Mouse (Mus musculus) MEL (cell line): Measurements from ENCODE around the gene Ccdc155. TPM values are rescaled to one million over a fixed set of nuclear protein-coding genes. Genes with fewer than 3 reads are reported as not detected.

Experiments
- DNase-seq: peaks from one replicate; pipeline ENCODE4 v3.0.0; 2011; ENCODE audit warnings: low read depth, low spot score
- H3K27ac ChIP-seq: 2 replicates; pipeline ENCODE4 v1.5.1; 2012; ENCODE audit warnings: low read depth, mild to moderate bottlenecking, control low read depth, low read length, moderate library complexity; ENCODE audit not compliant: control insufficient read depth
- H3K27me3 ChIP-seq, 2 experiments: fragments of 150-350 bp in 1 of 2; sonication (generic) in 1 of 2; 2 replicates each; pipeline ENCODE4 v1.6.1; 2012; ENCODE audit warnings: low read length in 2 of 2, mild to moderate bottlenecking in 2 of 2, improper control_type of control experiment in 1 of 2, moderate library complexity in 1 of 2; ENCODE audit not compliant: insufficient read depth in 2 of 2, control insufficient read depth in 1 of 2
- H3K36me3 ChIP-seq, 2 experiments: 2 replicates each; pipeline ENCODE4 v1.6.1; 2012 to 2014; ENCODE audit warnings: low read length in 2 of 2, improper control_type of control experiment in 1 of 2, inconsistent platforms in 1 of 2, mild to moderate bottlenecking in 1 of 2; ENCODE audit not compliant: insufficient read depth in 2 of 2, control insufficient read depth in 1 of 2
- H3K4me1 ChIP-seq, 2 experiments: fragments of 150-350 bp in 1 of 2; sonication (generic) in 1 of 2; 2 replicates each; pipeline ENCODE4 v1.6.1; 2012; ENCODE audit warnings: low read length in 2 of 2, improper control_type of control experiment in 1 of 2, mild to moderate bottlenecking in 1 of 2; ENCODE audit not compliant: insufficient read depth in 2 of 2, control insufficient read depth in 1 of 2
- H3K4me3 ChIP-seq, 2 experiments: fragments of 150-350 bp in 1 of 2; sonication (generic) in 1 of 2; 2 replicates each; pipeline ENCODE4 v1.5.1; 2012; ENCODE audit warnings: low read depth in 2 of 2, low read length in 2 of 2, mild to moderate bottlenecking in 2 of 2, moderate library complexity in 2 of 2, control low read depth in 1 of 2, improper control_type of control experiment in 1 of 2; ENCODE audit not compliant: control insufficient read depth in 1 of 2, insufficient read depth in 1 of 2
- H3K79me2 ChIP-seq: 2 replicates; pipeline ENCODE4 v1.6.1; 2012; ENCODE audit warnings: mild to moderate bottlenecking, low read length, moderate library complexity; ENCODE audit not compliant: control insufficient read depth, poor library complexity, insufficient read depth
- H3K9ac ChIP-seq: 2 replicates; pipeline ENCODE4 v1.6.1; 2012; ENCODE audit warnings: low read depth, mild to moderate bottlenecking, control low read depth, low read length, moderate library complexity; ENCODE audit not compliant: control insufficient read depth, poor library complexity, severe bottlenecking
- H3K9me3 ChIP-seq: fragments of 150-350 bp; sonication (generic); replicated peaks from 2 replicates; pipeline ENCODE4 v1.6.1; 2012; ENCODE audit warnings: mild to moderate bottlenecking, low read length, improper control_type of control experiment, moderate library complexity; ENCODE audit not compliant: insufficient read depth
- CTCF ChIP-seq, 3 experiments: IDR thresholded peaks in 2 of 3; conservative IDR thresholded peaks in 1 of 3; 2 replicates each; pipeline ENCODE4 v1.5.1; 2011 to 2012; ENCODE audit warnings: low read length in 3 of 3, low read depth in 2 of 3, mild to moderate bottlenecking in 2 of 3, improper control_type of control experiment in 1 of 3, inconsistent platforms in 1 of 3, mixed read lengths in 1 of 3, moderate library complexity in 1 of 3; ENCODE audit not compliant: control insufficient read depth in 1 of 3, insufficient read depth in 1 of 3, poor library complexity in 1 of 3, severe bottlenecking in 1 of 3
- EP300 ChIP-seq, 2 experiments: IDR thresholded peaks; 2 replicates each; pipeline ENCODE4 v1.6.1; 2011; ENCODE audit warnings: improper control_type of control experiment in 2 of 2, low read length in 2 of 2, low read depth in 1 of 2, mild to moderate bottlenecking in 1 of 2
- MAFK ChIP-seq: IDR thresholded peaks from 2 replicates; pipeline ENCODE4 v1.6.1; 2011; ENCODE audit warnings: low read depth, mild to moderate bottlenecking, low read length, improper control_type of control experiment, borderline replicate concordance
- MAX ChIP-seq: IDR thresholded peaks from 2 replicates; pipeline ENCODE4 v1.6.1; 2011; ENCODE audit warnings: low read length, improper control_type of control experiment
- MAZ ChIP-seq: IDR thresholded peaks from 2 replicates; pipeline ENCODE4 v1.6.1; 2012; ENCODE audit warnings: low read depth, mild to moderate bottlenecking, inconsistent platforms, low read length, improper control_type of control experiment
- MEF2A ChIP-seq: IDR thresholded peaks from 2 replicates; pipeline ENCODE4 v1.6.1; 2014; ENCODE audit warnings: low read depth, mild to moderate bottlenecking, inconsistent platforms, low read length, improper control_type of control experiment; ENCODE audit not compliant: poor library complexity, insufficient replicate concordance, severe bottlenecking; ENCODE audit errors: extremely low read depth
- MXI1 ChIP-seq: IDR thresholded peaks from 2 replicates; pipeline ENCODE4 v1.6.1; 2011; ENCODE audit warnings: mild to moderate bottlenecking, low read depth, low read length, improper control_type of control experiment
- MYC ChIP-seq: IDR thresholded peaks from 2 replicates; pipeline ENCODE4 v1.6.1; 2011; ENCODE audit warnings: low read depth, mild to moderate bottlenecking, low read length, improper control_type of control experiment, moderate library complexity
- NELFE ChIP-seq: IDR thresholded peaks from 2 replicates; pipeline ENCODE4 v1.6.1; 2011; ENCODE audit warnings: low read depth, low read length, improper control_type of control experiment
- NRF1 ChIP-seq: IDR thresholded peaks from 2 replicates; pipeline ENCODE4 v1.6.1; 2014; ENCODE audit warnings: low read depth, mild to moderate bottlenecking, inconsistent platforms, low read length, improper control_type of control experiment, moderate library complexity; ENCODE audit not compliant: poor library complexity, insufficient read depth, severe bottlenecking
- SIN3A ChIP-seq: IDR thresholded peaks from 2 replicates; pipeline ENCODE4 v1.6.1; 2012; ENCODE audit warnings: low read length, improper control_type of control experiment, inconsistent platforms
- SMC3 ChIP-seq: IDR thresholded peaks from 2 replicates; pipeline ENCODE4 v1.6.1; 2011; ENCODE audit warnings: low read depth, low read length, improper control_type of control experiment
- TAL1 ChIP-seq: IDR thresholded peaks from 2 replicates; pipeline ENCODE4 v1.6.1; 2012; ENCODE audit warnings: mild to moderate bottlenecking, inconsistent platforms, low read length, moderate library complexity, mixed read lengths
- TBP ChIP-seq: IDR thresholded peaks from 2 replicates; pipeline ENCODE4 v1.8.0; 2011; ENCODE audit warnings: low read depth, low read length, improper control_type of control experiment
- USF1 ChIP-seq: IDR thresholded peaks from 2 replicates; pipeline ENCODE4 v1.6.1; 2014; ENCODE audit warnings: low read depth, mild to moderate bottlenecking, inconsistent platforms, low read length, improper control_type of control experiment, moderate library complexity
- ZNF384 ChIP-seq: IDR thresholded peaks from 2 replicates; pipeline ENCODE4 v1.6.1; 2012; ENCODE audit warnings: low read depth, mild to moderate bottlenecking, inconsistent platforms, low read length, improper control_type of control experiment
- polyA plus RNA-seq, 2 experiments: library from polyadenylated mRNA; stranded (reverse) in 1 of 2; unstranded in 1 of 2; fragments of >175 nt in 1 of 2; fragments of >200 nt in 1 of 2; gene quantifications; 2 replicates each; pipeline versions ENCODE4 v1.2.1 to v1.2.4; 2012; ENCODE audit warnings: low replicate concordance in 2 of 2, low read depth in 1 of 2; ENCODE audit not compliant: insufficient read length in 2 of 2, insufficient read depth in 1 of 2, missing spikeins in 1 of 2
- total RNA-seq: library from RNA; depleted of rRNA; stranded (reverse); fragments of 300-350 nt; gene quantifications from 2 replicates; pipeline ENCODE4 v1.2.3, GENCODE M21; 2012

Ccdc155 gene
- total and polyA plus RNA-seq, 3 experiments = 0.27 to 0.38 TPM; not detected in 1

DNA sequence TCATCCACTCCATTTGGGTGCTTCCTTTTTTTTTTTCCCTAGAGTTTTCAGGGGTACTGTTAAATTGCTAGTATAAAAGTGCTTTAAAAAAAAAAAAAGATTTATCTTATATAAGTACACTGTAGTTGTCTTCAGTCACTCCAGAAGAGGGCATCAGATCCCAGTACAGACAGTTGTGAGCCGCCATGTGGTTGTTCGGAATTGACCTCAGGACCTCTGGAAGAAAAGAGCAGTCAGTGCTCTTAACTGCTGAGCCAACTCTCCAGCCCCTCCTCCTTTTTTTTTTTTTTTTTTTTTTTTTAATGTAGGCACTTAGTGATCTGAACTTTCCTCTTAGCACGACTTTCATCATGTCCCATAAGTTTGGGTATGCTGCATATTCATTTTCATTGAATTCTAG is 43.0 kb upstream of the Ccdc155 start:
- Histone ChIP-seq H3K9ac (no peak overlapping the region), H3K4me1 (no peaks in the 10 kb centered on the region), H3K79me2 (no peaks in the 10 kb centered on the region), H3K27ac (no peak overlapping the region), H3K9me3 (no peaks in the 10 kb centered on the region), H3K27me3 (peaks cover 0 to 28% of the 10 kb centered on the region in 2 experiments), H3K36me3 (no peaks in the 10 kb centered on the region), H3K4me3 (no peak overlapping the region)
- TF ChIP-seq USF1 (no peak), MAZ (no peak), EP300 (IDR thresholded peaks at IDR 0.05; ENCODE audit: low read depth in 1 of 2, low read length in 2 of 2) (no peak), ZNF384 (peak; percentile 41; the same call in 1 of the 2 replicates), MYC (0 out of 2 replicates have a peak, but pooled peaks have one; percentile 19), CTCF (IDR thresholded peaks at IDR 0.05 in 2 of 3, conservative IDR thresholded peaks at IDR 0.05 in 1 of 3; ENCODE audit: control insufficient read depth in 1 of 3, insufficient read depth in 1 of 3, low read depth in 2 of 3, low read length in 3 of 3, poor library complexity in 1 of 3, severe bottlenecking in 1 of 3) (peak in 2 of 3 experiments; percentile 3 to 14; a peak in 1 of 6 replicates), SIN3A (no peak)
- DNase-seq = no peak

DNA sequence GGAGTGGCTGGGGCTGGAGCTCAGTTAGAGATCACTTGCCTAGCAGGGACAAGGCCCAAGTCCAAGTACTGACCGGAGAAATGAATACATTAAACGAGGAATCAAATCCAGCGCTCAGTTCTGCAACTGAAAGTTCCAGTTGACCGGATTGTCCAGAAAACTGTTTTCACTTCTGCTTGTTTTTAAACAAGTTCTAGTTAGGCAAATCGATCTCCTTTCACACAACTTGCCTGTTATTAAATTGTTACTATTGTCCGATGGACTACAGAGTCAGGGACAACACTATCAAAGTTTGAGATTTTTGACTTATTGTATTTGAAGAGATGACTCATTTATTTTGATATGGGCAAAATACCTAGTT is 36.7 kb upstream of the Ccdc155 start:
- TF ChIP-seq MXI1 = no peak
- TF ChIP-seq NELFE = no peak
- no peak for TF ChIP-seq MAZ
- TF ChIP-seq TBP = no peak
- no peak for TF ChIP-seq TAL1
- no peak for TF ChIP-seq MAX
- TF ChIP-seq MEF2A = no peak
- H3K27me3 ChIP-seq = peaks cover 0 to 10% of the 10 kb centered on the region in 2 experiments; a peak in 3 of 4 replicates
- DNase-seq = no peak
- no peak overlapping the region for H3K4me3 ChIP-seq
- H3K36me3 ChIP-seq = peaks cover 0 to 9% of the 10 kb centered on the region in 2 experiments; a peak in 2 of 4 replicates
- H3K9ac ChIP-seq = no peak overlapping the region
- H3K4me1 ChIP-seq = peaks cover 6 to 22% of the 10 kb centered on the region in 2 experiments
- H3K27ac ChIP-seq = no peak overlapping the region
- no peaks in the 10 kb centered on the region for H3K9me3 ChIP-seq
- peaks cover 4% of the 10 kb centered on the region for H3K79me2 ChIP-seq

DNA sequence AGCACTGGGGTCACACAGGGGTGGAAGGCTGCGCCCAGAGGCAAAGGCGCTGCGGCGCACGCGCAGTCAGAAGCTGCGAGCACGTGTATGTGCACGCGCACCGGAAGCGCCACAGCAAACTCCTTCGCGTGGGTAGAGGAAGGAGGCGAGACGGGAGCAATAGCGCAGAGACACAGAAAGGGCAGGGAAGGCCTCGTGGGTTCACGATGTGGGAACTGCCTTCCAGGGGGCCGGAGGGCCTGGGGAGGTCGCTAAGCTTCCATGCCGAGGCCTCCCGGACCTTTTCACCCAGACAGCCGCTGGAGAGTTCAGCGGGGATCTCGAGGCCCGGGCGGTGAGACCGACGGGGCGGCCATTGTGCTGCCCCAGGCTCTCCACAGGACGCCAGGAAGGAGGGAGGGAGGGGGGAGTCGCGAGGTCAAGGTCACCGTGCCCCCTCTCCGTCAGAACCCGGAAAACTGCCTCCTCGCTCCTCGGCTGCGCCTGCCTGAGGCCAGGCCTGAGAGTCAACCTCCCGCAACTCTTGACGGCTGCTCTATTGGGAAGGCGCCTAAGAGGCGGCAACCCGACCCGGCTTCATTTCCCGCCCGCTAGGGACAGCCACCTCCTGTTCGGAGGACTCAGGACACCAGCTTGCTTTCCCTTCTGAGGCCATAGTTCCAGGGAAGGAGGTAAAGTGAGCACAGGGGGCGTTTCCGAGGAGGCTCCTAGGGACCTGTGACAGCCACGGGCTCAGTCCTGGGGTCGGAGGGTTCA is 36.1 kb upstream of the Ccdc155 start, which contains the start of gene Slc6a16:
Slc6a16 (plus strand) TSS at position 453 of the 756 bp plus-strand sequence.
- Histone ChIP-seq H3K27me3 (peaks cover 0 to 8% of the 10 kb centered on the region in 2 experiments; a peak in 3 of 4 replicates), H3K9ac (no peak within 1 kb of the TSS), H3K4me3 (no peak within 1 kb of the TSS), H3K27ac (no peak within 1 kb of the TSS), H3K9me3 (no peaks in the 10 kb centered on the region), H3K79me2 (peaks cover 4% of the 10 kb centered on the region), H3K4me1 (peaks cover 6 to 22% of the 10 kb centered on the region in 2 experiments), H3K36me3 (peaks cover 0 to 9% of the 10 kb centered on the region in 2 experiments; a peak in 2 of 4 replicates)
- DNase-seq = no peak
- TF ChIP-seq NRF1 = no peak
- no peak for TF ChIP-seq EP300 (IDR thresholded peaks at IDR 0.05; ENCODE audit: low read depth in 1 of 2, low read length in 2 of 2)
- TF ChIP-seq SMC3 = no peak
- TF ChIP-seq MAFK = no peak
